Mouse (Mus musculus): ENCODE results near the gene Acad12. TPM values are rescaled to one million over a fixed set of nuclear protein-coding genes. Genes with fewer than 3 reads are reported as not detected.

The Acad12 gene
- total and polyA plus RNA-seq, 2 experiments from 2014 or later: 1.6 to 3.7 TPM

- WGBS: 4% methylated on average over 33 of the region's 33 CpGs
- no peaks in the 10 kb centered on the region for H3K36me3 ChIP-seq (ENCODE audit: insufficient read depth, low read length)
- no peak for DNase-seq (ENCODE audit: low spot score)
- peaks cover 6% of the 10 kb centered on the region; the same call in 1 of the 2 replicates for H3K4me1 ChIP-seq (ENCODE audit: insufficient read depth, low read length)
- peak overlapping the region; percentile 94 for H3K4me2 ChIP-seq (ENCODE audit: low read depth, low read length)
- peak; percentile 44 for ATAC-seq
- H3K4me3 ChIP-seq (ENCODE audit: low read length): peak overlapping the region; percentile 56
- peak overlapping the region; percentile 64 for H3K9ac ChIP-seq (replicated peaks; ENCODE audit: low read length)
- no peaks in the 10 kb centered on the region for H3K27me3 ChIP-seq (ENCODE audit: insufficient read depth, low read length)
- peak overlapping the region; percentile 82; the same call in 1 of the 2 replicates for H3K27ac ChIP-seq
- TF ChIP-seq CTCF (IDR thresholded peaks at IDR 0.05; ENCODE audit: low read depth): no peak
- H3K9me3 ChIP-seq (ENCODE audit: low read length): no peaks in the 10 kb centered on the region
Measured at GRCm38 (mm10) chr5:121592816-121593407, 25.8 kb downstream of the Acad12 start.

- TF ChIP-seq CTCF (IDR thresholded peaks at IDR 0.05; ENCODE audit: low read depth): no peak
- ATAC-seq (no peak), DNase-seq (ENCODE audit: low spot score) (no peak)
- Histone ChIP-seq H3K36me3 (ENCODE audit: insufficient read depth, low read length) (no peaks in the 10 kb centered on the region), H3K9me3 (ENCODE audit: low read length) (no peaks in the 10 kb centered on the region), H3K4me1 (ENCODE audit: insufficient read depth, low read length) (peaks cover 6% of the 10 kb centered on the region; the same call in 1 of the 2 replicates), H3K9ac (replicated peaks; ENCODE audit: low read length) (no peak overlapping the region), H3K4me2 (ENCODE audit: low read depth, low read length) (peak overlapping the region; percentile 94), H3K4me3 (ENCODE audit: low read length) (peak overlapping the region; percentile 56), H3K27me3 (ENCODE audit: insufficient read depth, low read length) (no peaks in the 10 kb centered on the region), H3K27ac (no peak overlapping the region; the same call in 1 of the 2 replicates)
- WGBS: 59% methylated on average over 11 of the region's 11 CpGs
Measured at GRCm38 (mm10) chr5:121592064-121592815, 26.5 kb downstream of the Acad12 start.

DNA sequence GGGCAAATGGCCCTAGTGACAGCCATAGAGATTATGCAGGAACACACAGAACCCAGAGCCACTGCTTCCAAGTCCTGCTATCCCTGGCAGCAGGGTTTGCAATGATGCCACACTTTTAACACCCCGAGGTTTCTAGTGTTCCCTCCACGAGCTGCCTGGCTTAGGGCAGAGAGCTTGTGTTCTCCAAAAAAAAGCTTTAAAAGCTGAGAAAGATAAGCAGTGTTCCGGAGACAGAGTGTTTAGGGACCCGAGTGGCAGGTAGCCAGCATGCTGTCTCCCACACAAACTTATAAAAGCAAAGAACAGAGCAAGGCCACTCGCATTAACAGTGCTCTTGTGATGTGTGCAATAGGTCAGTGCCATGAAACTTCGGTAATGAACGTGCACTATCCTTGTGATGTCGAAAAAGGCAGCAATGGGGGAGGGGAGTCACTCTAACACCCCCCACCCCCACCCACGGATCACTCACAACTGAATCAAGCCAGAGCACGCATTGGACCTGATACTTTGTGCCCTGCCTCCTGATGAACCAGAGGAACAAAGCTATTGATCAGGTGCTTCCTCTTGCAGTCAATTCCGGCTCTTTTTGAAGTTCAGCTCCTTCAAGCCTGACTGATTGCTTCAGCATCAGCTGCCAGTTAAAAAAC is 27.2 kb downstream of the Acad12 start:
- Histone ChIP-seq H3K9ac (replicated peaks; ENCODE audit: low read length) (no peak overlapping the region), H3K4me1 (ENCODE audit: insufficient read depth, low read length) (peaks cover 6% of the 10 kb centered on the region; the same call in 1 of the 2 replicates), H3K4me2 (ENCODE audit: low read depth, low read length) (peak overlapping the region; percentile 94; the same call in 1 of the 2 replicates), H3K27me3 (ENCODE audit: insufficient read depth, low read length) (no peaks in the 10 kb centered on the region), H3K36me3 (ENCODE audit: insufficient read depth, low read length) (no peaks in the 10 kb centered on the region), H3K9me3 (ENCODE audit: low read length) (no peaks in the 10 kb centered on the region), H3K27ac (0 out of 2 replicates have a peak overlapping the region, but pooled peaks have one; percentile 26), H3K4me3 (ENCODE audit: low read length) (no peak overlapping the region)
- no peak for TF ChIP-seq CTCF (IDR thresholded peaks at IDR 0.05; ENCODE audit: low read depth)
- ATAC-seq (no peak), DNase-seq (ENCODE audit: low spot score) (no peak)
- 60% methylated on average over 11 of the region's 11 CpGs for WGBS

- Histone ChIP-seq H3K4me2 (ENCODE audit: low read depth, low read length) (no peak overlapping the region), H3K27me3 (ENCODE audit: insufficient read depth, low read length) (no peaks in the 10 kb centered on the region), H3K4me1 (ENCODE audit: insufficient read depth, low read length) (peaks cover 6% of the 10 kb centered on the region; the same call in 1 of the 2 replicates), H3K9ac (replicated peaks; ENCODE audit: low read length) (no peak overlapping the region), H3K27ac (no peak overlapping the region), H3K9me3 (ENCODE audit: low read length) (no peaks in the 10 kb centered on the region), H3K4me3 (ENCODE audit: low read length) (no peak overlapping the region), H3K36me3 (ENCODE audit: insufficient read depth, low read length) (no peaks in the 10 kb centered on the region)
- no peak for ATAC-seq
- TF ChIP-seq CTCF (IDR thresholded peaks at IDR 0.05; ENCODE audit: low read depth): no peak
- WGBS: 86% methylated on average over 6 of the region's 6 CpGs
- no peak for DNase-seq (ENCODE audit: low spot score)
Measured at GRCm38 (mm10) chr5:121589928-121590327, 28.8 kb downstream of the Acad12 start.

GRCm38 (mm10) chr5:121586400-121587039 is 32.2 kb downstream of the Acad12 start:
- DNase-seq (ENCODE audit: low spot score): no peak
- Histone ChIP-seq H3K4me3 (ENCODE audit: low read length) (no peak overlapping the region), H3K9me3 (ENCODE audit: low read length) (no peaks in the 10 kb centered on the region), H3K36me3 (ENCODE audit: insufficient read depth, low read length) (no peaks in the 10 kb centered on the region), H3K9ac (replicated peaks; ENCODE audit: low read length) (no peak overlapping the region), H3K27me3 (ENCODE audit: insufficient read depth, low read length) (no peaks in the 10 kb centered on the region), H3K27ac (no peak overlapping the region), H3K4me1 (ENCODE audit: insufficient read depth, low read length) (no peaks in the 10 kb centered on the region), H3K4me2 (ENCODE audit: low read depth, low read length) (no peak overlapping the region)
- no peak for ATAC-seq
- no peak for TF ChIP-seq CTCF (IDR thresholded peaks at IDR 0.05; ENCODE audit: low read depth)
- 74% methylated on average over 6 of the region's 6 CpGs for WGBS

GRCm38 (mm10) chr5:121585699-121586098 is 33.0 kb downstream of the Acad12 start:
- H3K4me2 ChIP-seq (ENCODE audit: low read depth, low read length): no peak overlapping the region
- no peak overlapping the region for H3K4me3 ChIP-seq (ENCODE audit: low read length)
- H3K4me1 ChIP-seq (ENCODE audit: insufficient read depth, low read length): no peaks in the 10 kb centered on the region
- no peak overlapping the region for H3K9ac ChIP-seq (replicated peaks; ENCODE audit: low read length)
- DNase-seq (ENCODE audit: low spot score): no peak
- H3K27ac ChIP-seq: no peak overlapping the region
- TF ChIP-seq CTCF (IDR thresholded peaks at IDR 0.05; ENCODE audit: low read depth): no peak
- 85% methylated on average over 5 of the region's 5 CpGs for WGBS
- H3K27me3 ChIP-seq (ENCODE audit: insufficient read depth, low read length): no peaks in the 10 kb centered on the region
- ATAC-seq: no peak
- no peaks in the 10 kb centered on the region for H3K36me3 ChIP-seq (ENCODE audit: insufficient read depth, low read length)
- no peaks in the 10 kb centered on the region for H3K9me3 ChIP-seq (ENCODE audit: low read length)
